Mouse (Mus musculus) intestine, embryonic 15.5 days (tissue): Measurements from ENCODE around the gene Trim30d. TPM values are rescaled to one million over a fixed set of nuclear protein-coding genes. Genes with fewer than 3 reads are reported as not detected.
"Not testable (repeated sequence)": the region's sequence is repeated elsewhere in the genome, so short reads cannot be mapped to it uniquely, and the experiment has no call there.

Experiments
- ATAC-seq: fragments of 200-750 bp; cut with Nextera tagmentation; 2 replicates; pipeline ENCODE4 v1.8.0; 2017; ENCODE audit warnings: moderate TSS enrichment, moderate library complexity
- H3K27ac ChIP-seq: fragments of 300-500 bp; sonication (generic); 2 replicates; pipeline ENCODE4 v1.5.1; 2015; ENCODE audit warnings: mild to moderate bottlenecking, inconsistent platforms
- H3K27me3 ChIP-seq: fragments of 300-500 bp; sonication (generic); replicated peaks from 2 replicates; pipeline ENCODE4 v1.6.1; 2015; ENCODE audit warnings: inconsistent platforms
- H3K36me3 ChIP-seq: fragments of 300-500 bp; sonication (generic); 2 replicates; pipeline ENCODE4 v1.6.1; 2015; ENCODE audit warnings: inconsistent platforms
- H3K4me1 ChIP-seq: fragments of 300-500 bp; sonication (generic); replicated peaks from 2 replicates; pipeline ENCODE4 v1.6.1; 2015; ENCODE audit warnings: inconsistent platforms
- H3K4me2 ChIP-seq: fragments of 300-500 bp; sonication (generic); replicated peaks from 2 replicates; pipeline ENCODE4 v1.6.1; 2015; ENCODE audit warnings: mild to moderate bottlenecking, inconsistent platforms
- H3K4me3 ChIP-seq: fragments of 300-500 bp; sonication (generic); replicated peaks from 2 replicates; pipeline ENCODE4 v1.5.1; 2015; ENCODE audit warnings: inconsistent platforms
- H3K9ac ChIP-seq: fragments of 300-500 bp; sonication (generic); 2 replicates; pipeline ENCODE4 v1.6.1; 2015; ENCODE audit warnings: inconsistent platforms
- H3K9me3 ChIP-seq: fragments of 300-500 bp; sonication (generic); 2 replicates; pipeline ENCODE4 v1.6.1; 2016; ENCODE audit warnings: inconsistent platforms
- WGBS: fragments of 180-500 bp; shearing (Covaris S2); methylation state at CpG from one replicate; pipeline ENCODE4 v1.1.7; 2015; 5-methylcytosine and 5-hydroxymethylcytosine counted together
- polyA plus RNA-seq: library from polyadenylated mRNA; unstranded; fragments of >200 nt; fragmentation: Nextera tagmentation; extraction: Ambion mirVana; gene quantifications from 2 replicates; pipeline ENCODE4 v1.2.1, GENCODE M21; 2015

Gene Trim30d
- 0.92 TPM in 2 replicates for polyA plus RNA-seq

DNA sequence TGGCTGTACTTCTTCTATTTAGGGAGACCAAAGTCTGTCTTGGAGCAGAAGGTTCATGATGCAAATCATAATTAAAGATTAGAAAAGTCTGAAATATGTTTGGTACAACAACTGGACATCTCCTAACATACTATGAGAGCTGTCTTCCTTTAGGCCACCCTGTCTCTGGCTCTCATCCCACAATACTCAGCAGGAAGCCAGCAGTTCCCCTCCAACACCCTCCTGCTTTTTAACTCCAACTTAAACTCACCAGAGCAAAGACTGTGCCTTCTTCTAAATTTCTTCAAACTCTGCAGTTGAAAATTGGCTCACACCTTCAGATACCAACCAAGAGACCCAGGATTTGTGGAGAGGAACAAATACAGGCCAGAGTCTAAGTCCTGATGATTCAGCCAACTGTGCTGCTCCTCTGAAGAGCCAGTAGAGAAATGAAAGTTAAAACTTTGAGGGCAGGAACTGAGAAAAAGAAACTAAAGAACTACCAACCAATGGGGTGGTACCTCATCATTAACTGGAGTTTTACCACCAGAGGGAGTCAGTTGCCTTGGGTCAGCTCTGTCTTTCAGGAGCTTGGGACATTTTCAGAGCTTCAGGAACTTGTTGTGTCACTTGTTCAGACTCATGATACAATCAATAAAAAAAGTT, at the start of gene Trim30d:
Trim30d (minus strand) TSS at position 429 of the 645 bp plus-strand sequence.
- not testable (repeated sequence) for H3K4me3 ChIP-seq, H3K36me3 ChIP-seq, H3K9ac ChIP-seq, H3K4me2 ChIP-seq, H3K27ac ChIP-seq, H3K27me3 ChIP-seq, H3K4me1 ChIP-seq, H3K9me3 ChIP-seq
- peak; percentile 80 for ATAC-seq

DNA sequence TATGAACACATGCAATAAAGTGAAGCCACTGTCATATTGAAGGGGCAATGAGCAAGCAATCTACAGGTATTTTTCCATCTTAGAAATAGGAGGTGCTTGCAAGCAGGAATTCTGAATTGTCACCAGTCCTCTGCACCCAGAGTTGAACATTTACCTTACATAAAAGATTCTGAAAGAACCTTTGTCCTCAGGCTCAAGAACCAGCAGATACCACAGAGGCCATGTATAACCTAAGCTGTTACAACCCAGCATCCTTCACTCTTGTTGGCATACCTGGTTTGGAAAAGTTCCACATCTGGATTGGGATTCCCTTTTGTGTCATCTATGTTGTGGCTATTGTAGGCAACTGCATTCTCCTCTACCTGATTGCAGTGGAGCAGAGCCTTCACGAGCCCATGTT, 45.1 kb upstream of the Trim30d start:
- Histone ChIP-seq H3K4me2 (no peak overlapping the region), H3K36me3 (no peaks in the 10 kb centered on the region), H3K9me3 (no peaks in the 10 kb centered on the region), H3K4me1 (no peaks in the 10 kb centered on the region), H3K27me3 (no peaks in the 10 kb centered on the region), H3K4me3 (no peak overlapping the region), H3K9ac (no peak overlapping the region), H3K27ac (no peak overlapping the region)
- WGBS, result 74% methylated on average over 1 of the region's 1 CpGs
- no peak for ATAC-seq

DNA sequence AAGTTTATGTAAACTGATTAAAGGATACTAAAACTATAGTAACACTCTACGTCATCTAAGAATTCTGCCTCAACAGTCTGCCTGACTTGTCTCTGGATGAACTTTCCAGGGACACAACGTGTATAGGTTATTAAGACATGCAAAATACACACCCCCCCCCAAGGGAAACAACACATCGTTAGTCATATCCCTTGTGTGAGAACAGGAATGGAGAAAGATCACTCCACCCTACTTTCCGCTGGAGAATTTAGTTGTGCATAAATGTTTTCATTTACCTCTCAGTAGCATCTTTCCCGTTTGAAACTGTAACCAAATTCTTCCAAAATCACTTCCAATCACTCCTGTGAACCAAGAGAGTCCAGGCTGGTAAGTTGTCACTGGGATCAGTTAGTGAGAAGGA, 42.2 kb upstream of the Trim30d start, which contains the start of gene Olfr651:
Olfr651 (plus strand) TSS at position 301 of the 400 bp plus-strand sequence.
- 76% methylated on average over 5 of the region's 5 CpGs for WGBS
- no peak within 1 kb of the TSS for H3K27ac ChIP-seq
- no peaks in the 10 kb centered on the region for H3K36me3 ChIP-seq
- ATAC-seq, result no peak
- no peaks in the 10 kb centered on the region for H3K27me3 ChIP-seq
- no peaks in the 10 kb centered on the region for H3K9me3 ChIP-seq
- H3K4me3 ChIP-seq, result no peak within 1 kb of the TSS
- no peak within 1 kb of the TSS for H3K9ac ChIP-seq
- H3K4me2 ChIP-seq, result no peak within 1 kb of the TSS
- H3K4me1 ChIP-seq, result no peaks in the 10 kb centered on the region

DNA sequence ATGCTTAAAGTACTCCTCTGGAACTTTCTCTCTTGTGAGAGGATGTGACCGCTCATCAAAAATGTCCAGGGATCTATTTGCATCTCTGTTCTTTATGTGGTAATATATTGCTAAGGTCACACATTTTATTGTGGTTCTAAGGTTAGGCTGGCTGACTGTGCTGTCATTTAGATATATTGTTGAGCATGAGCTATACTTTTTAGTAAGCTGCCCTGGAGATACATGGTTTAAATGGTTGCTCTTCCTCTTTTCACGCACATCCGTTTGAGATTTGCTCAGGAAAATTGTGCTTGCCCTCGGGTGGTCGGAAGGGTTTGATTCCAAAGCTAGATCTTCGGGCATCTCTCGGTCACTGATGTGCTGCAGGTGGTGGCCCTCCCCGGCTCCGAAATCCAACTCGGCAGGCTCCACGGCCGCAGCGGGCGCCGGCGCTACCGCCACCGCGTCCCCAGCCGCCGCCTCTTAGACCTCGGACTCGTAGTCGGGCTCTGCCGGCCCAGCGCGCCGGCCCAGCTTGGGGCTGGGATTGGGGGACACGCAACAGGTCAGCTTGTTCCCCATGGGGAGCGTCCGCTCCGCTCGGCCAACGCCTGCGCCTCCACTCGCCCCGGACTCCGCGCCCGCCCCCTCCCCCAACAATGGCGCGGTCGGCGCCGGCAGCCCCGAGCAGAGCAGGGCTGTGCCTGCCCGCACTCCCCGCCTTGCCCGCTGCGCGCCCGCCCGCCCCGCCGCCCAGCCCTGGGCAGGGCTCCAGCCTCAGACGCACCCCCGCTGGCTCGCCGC, 5.9 kb downstream of the Trim30d start:
- H3K4me3 ChIP-seq, result peak overlapping the region; percentile 54
- H3K36me3 ChIP-seq, result no peaks in the 10 kb centered on the region
- ATAC-seq, result peak; percentile 99
- no peaks in the 10 kb centered on the region for H3K4me1 ChIP-seq
- H3K27ac ChIP-seq, result no peak overlapping the region
- no peaks in the 10 kb centered on the region for H3K9me3 ChIP-seq
- H3K9ac ChIP-seq, result peak overlapping the region; percentile 41
- no peaks in the 10 kb centered on the region for H3K27me3 ChIP-seq
- H3K4me2 ChIP-seq, result peak overlapping the region; percentile 77
- 2% methylated on average over 59 of the region's 59 CpGs for WGBS

DNA sequence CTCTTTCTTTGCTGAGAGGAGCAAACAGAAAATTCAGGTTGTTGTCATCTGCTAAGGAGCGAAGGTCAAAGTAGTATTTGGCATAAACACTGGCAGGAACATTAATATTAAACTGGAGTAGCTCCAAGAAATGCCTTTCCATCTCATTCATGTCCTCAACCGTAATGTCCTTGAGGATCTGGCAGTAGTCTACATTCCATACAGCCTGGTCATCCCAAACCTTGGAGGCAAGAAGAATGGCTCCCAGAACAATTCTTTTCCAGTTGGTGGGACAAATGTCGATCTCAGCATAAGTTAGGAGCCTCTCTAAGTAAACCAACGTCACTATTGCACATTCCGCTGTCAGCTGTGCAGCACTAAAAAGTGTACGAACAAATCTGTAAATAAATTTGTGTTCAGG, 6.5 kb downstream of the Trim30d start:
- not testable (repeated sequence) for H3K9me3 ChIP-seq, H3K4me1 ChIP-seq, H3K4me2 ChIP-seq, H3K27ac ChIP-seq, H3K36me3 ChIP-seq, H3K4me3 ChIP-seq, ATAC-seq, H3K9ac ChIP-seq, H3K27me3 ChIP-seq
- WGBS, result 41% methylated on average over 6 of the region's 6 CpGs

DNA sequence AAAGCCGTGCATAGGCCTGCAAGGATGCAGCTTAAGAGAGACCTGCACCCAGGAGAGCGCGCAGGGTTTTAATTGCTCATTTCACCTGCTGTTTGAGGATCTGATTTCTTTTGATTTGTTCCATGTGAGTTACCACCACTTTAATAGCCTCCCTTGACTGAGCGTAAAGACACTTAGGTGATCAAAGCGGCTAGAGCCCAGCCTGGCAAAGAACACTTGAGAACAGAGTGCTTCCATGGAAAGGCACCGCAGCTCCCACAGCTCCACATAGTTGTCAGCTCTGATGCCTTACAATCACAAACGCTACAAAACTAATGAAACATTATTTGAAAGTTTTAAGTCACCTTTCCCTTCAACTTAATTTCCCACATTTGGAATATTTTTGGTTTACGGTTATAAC, 8.2 kb downstream of the Trim30d start:
- not testable (repeated sequence) for H3K9ac ChIP-seq, H3K4me2 ChIP-seq, H3K4me3 ChIP-seq, H3K36me3 ChIP-seq, H3K9me3 ChIP-seq, H3K27ac ChIP-seq, H3K4me1 ChIP-seq, H3K27me3 ChIP-seq, ATAC-seq
- WGBS, result 81% methylated on average over 6 of the region's 8 CpGs

DNA sequence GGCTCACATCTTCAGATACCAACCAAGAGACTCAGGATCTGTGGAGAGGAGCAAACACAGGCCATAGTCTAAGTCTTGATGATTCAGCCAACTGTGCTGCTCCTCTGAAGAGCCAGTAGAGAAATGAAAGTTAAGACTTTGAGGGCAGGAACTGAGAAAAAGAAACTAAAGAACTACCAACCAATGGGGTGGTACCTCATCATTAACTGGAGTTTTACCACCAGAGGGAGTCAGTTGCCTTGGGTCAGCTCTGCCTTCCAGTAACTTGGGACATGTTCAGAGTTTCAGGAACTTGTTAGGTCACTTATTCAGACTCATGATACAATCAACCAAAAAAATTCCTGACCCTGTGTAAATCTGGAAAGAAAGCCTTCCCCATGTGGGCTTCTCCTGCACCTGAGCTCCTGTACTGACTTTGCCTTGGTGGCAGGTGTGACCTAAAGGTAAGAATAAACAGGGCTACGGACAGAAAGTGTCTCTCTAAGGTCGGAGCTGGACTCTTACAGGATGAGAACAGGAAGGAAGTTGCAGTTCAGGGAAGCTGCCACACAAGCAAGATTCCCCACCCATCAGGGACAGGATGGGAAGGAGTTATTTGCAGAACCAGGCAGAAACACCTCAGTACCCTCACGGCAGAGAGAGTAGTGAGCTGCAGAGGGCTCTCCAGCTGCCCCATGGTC, 42.4 kb downstream of the Trim30d start, which contains the start of gene Trim30a:
Trim30a (minus strand) TSS at position 129 of the 680 bp plus-strand sequence.
- H3K36me3 ChIP-seq, result no peaks in the 10 kb centered on the region
- H3K9ac ChIP-seq, result no peak within 1 kb of the TSS
- no peaks in the 10 kb centered on the region for H3K27me3 ChIP-seq
- H3K4me1 ChIP-seq, result no peaks in the 10 kb centered on the region
- H3K9me3 ChIP-seq, result no peaks in the 10 kb centered on the region
- H3K27ac ChIP-seq, result no peak within 1 kb of the TSS
- ATAC-seq, result peak; percentile 80
- no peak within 1 kb of the TSS for H3K4me2 ChIP-seq
- H3K4me3 ChIP-seq, result no peak within 1 kb of the TSS
- WGBS, result 65% methylated on average over 3 of the region's 3 CpGs

DNA sequence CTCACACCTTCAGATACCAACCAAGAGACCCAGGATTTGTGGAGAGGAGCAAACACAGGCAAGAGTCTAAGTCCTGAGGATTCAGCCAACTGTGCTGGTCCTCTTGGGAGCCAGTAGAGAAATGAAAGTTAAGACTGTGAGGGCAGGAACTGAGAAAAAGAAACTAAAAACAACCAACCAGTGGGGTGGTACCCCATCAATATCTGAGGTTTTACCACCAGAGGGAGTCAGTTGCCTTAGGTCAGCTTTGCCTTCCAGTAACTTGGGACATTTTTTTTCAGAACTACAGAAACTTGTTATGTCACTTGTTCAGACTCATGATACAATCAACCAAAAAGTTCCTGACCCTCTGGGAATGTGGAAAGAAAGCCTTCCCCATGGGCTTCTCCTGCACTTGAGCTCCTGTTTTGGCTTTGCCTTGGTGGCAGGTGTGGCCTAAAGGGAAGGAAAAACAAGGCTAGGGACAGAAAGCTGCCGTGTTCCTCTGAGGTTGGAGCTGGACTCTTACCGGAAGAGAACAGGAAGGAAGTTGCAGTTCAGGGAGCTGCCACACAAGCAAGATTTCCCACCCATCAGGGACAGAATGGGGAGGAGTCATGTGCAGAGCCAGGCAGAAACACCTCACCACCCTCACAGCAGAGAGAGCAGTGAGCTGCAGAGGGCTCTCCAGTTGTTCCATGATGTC, 61.5 kb downstream of the Trim30d start:
- Histone ChIP-seq H3K27ac (no peak overlapping the region), H3K4me3 (no peak overlapping the region), H3K36me3 (no peaks in the 10 kb centered on the region), H3K27me3 (no peaks in the 10 kb centered on the region), H3K4me1 (no peaks in the 10 kb centered on the region), H3K9me3 (no peaks in the 10 kb centered on the region), H3K9ac (no peak overlapping the region), H3K4me2 (no peak overlapping the region)
- 63% methylated on average over 2 of the region's 2 CpGs for WGBS
- peak; percentile 61 for ATAC-seq

Other genes starting within 250 kb of the Trim30d start
- gene Trim5, start 219.8 kb downstream of the Trim30d start, polyA plus RNA-seq, result 0.29 and 0.58 TPM in 2 replicates
- 5.1 and 6.3 TPM in 2 replicates for gene Trim12a, start 192.4 kb downstream of the Trim30d start, polyA plus RNA-seq
- gene Trim34b, start 178.4 kb downstream of the Trim30d start, polyA plus RNA-seq, result 0.16 TPM in 1 of 2 replicates, not detected in the other
- gene Trim12c, start 154.5 kb downstream of the Trim30d start, polyA plus RNA-seq, result 2.0 and 2.1 TPM in 2 replicates
- 0.08 and 0.09 TPM in 2 replicates for gene Trim30b, start 138.0 kb downstream of the Trim30d start, polyA plus RNA-seq
- 0.13 and 0.19 TPM in 2 replicates for gene Trim30c, start 107.0 kb downstream of the Trim30d start, polyA plus RNA-seq
- gene Trim30a, start 42.7 kb downstream of the Trim30d start, polyA plus RNA-seq, result 1.5 and 1.8 TPM in 2 replicates
- not detected in 2 replicates for gene Olfr651, start 42.3 kb upstream of the Trim30d start, polyA plus RNA-seq
- not detected in 2 replicates for gene Olfr652, start 53.1 kb upstream of the Trim30d start, polyA plus RNA-seq
- not detected in 2 replicates for gene Olfr653, start 69.5 kb upstream of the Trim30d start, polyA plus RNA-seq
- not detected in 2 replicates for gene Olfr654, start 79.2 kb upstream of the Trim30d start, polyA plus RNA-seq
- gene Olfr655, start 93.9 kb upstream of the Trim30d start, polyA plus RNA-seq, result not detected in 2 replicates
- gene Olfr656, start 106.1 kb upstream of the Trim30d start, polyA plus RNA-seq, result not detected in 2 replicates
- not detected in 2 replicates for gene Olfr657, start 116.9 kb upstream of the Trim30d start, polyA plus RNA-seq
- 0.08 TPM in 1 of 2 replicates, not detected in the other for gene Olfr658, start 139.5 kb upstream of the Trim30d start, polyA plus RNA-seq
- not detected in 2 replicates for gene Olfr659, start 158.9 kb upstream of the Trim30d start, polyA plus RNA-seq
- gene Olfr661, start 178.7 kb upstream of the Trim30d start, polyA plus RNA-seq, result not detected in 2 replicates